Mouse (Mus musculus) forebrain, embryonic 14.5 days (tissue): ENCODE measurements at regions not wholly inside any gene's neighbourhood (a gene's known extent, or its start where the extent isn't known, plus 50 kb on each side); places are given as distances from the start of the nearest gene placed in this dataset.
A peak's percentile ranks its signal among the peaks of the same experiment; 100 is the strongest.

Experiments
- ATAC-seq: fragments of 200-750 bp; cut with Nextera tagmentation; 2 replicates; pipeline ENCODE4 v1.8.0; 2017; ENCODE audit warnings: mild to moderate bottlenecking, moderate library complexity
- DNase-seq: peaks from one replicate; pipeline ENCODE4 v3.0.0-alpha.2; 2015; ENCODE audit warnings: low spot score
- H3K27ac ChIP-seq: fragments of 300-500 bp; sonication (generic); 2 replicates; pipeline ENCODE4 v1.5.1; 2014; ENCODE audit warnings: low read depth, mild to moderate bottlenecking, control low read depth, low read length, moderate library complexity
- H3K27me3 ChIP-seq: fragments of 300-500 bp; sonication (generic); replicated peaks from 2 replicates; pipeline ENCODE4 v1.6.1; 2014; ENCODE audit warnings: low read length, control low read depth, mixed read lengths; ENCODE audit not compliant: control insufficient read depth, insufficient read depth
- H3K36me3 ChIP-seq: fragments of 300-500 bp; sonication (generic); 2 replicates; pipeline ENCODE4 v1.6.1; 2014; ENCODE audit warnings: low read length, control low read depth; ENCODE audit not compliant: control insufficient read depth, insufficient read depth
- H3K4me1 ChIP-seq: fragments of 300-500 bp; sonication (generic); 2 replicates; pipeline ENCODE4 v1.6.1; 2014; ENCODE audit warnings: antibody characterized with exemption, low read length, control low read depth; ENCODE audit not compliant: control insufficient read depth, insufficient read depth
- H3K4me2 ChIP-seq: fragments of 300-500 bp; sonication (generic); 2 replicates; pipeline ENCODE4 v1.6.1; 2014; ENCODE audit warnings: mild to moderate bottlenecking, control low read depth, low read length
- H3K4me3 ChIP-seq: fragments of 300-500 bp; sonication (generic); 2 replicates; pipeline ENCODE4 v1.5.1; 2014; ENCODE audit warnings: low read depth, low read length, control low read depth
- H3K9ac ChIP-seq: fragments of 300-500 bp; sonication (generic); 2 replicates; pipeline ENCODE4 v1.6.1; 2014; ENCODE audit warnings: mild to moderate bottlenecking, low read length, control low read depth, moderate library complexity
- H3K9me3 ChIP-seq: fragments of 300-500 bp; sonication (generic); replicated peaks from 2 replicates; pipeline ENCODE4 v1.6.1; 2016; ENCODE audit warnings: low read length, control low read depth, mixed read lengths; ENCODE audit not compliant: control insufficient read depth
- WGBS: fragments of 180-500 bp; shearing (Covaris S2); extraction: QIAGEN DNeasy Blood & Tissue Kit; methylation state at CpG from one replicate; pipeline ENCODE4 v1.1.7; 2014; 5-methylcytosine and 5-hydroxymethylcytosine counted together

DNA sequence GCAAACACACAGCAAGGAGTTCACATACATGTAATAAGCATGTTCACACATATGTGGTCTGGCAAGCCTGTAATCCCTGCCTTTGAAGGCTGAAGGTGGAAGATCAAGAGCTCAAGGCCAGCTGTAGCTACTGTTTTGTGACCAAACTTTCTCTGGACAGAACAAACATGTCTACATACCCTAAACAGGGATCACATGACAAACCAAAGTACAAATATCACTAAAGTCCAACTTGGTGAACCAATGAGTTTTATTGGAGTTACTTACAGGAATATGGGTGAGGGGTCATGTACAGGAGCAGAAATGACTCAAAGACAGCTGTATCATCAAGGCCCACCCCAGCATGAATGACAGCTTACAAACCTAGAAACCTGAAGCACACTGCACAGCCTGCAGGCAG lies 56.6 kb upstream of the Glrp1 start:
- no peak overlapping the region for H3K4me3 ChIP-seq
- no peak for DNase-seq
- H3K4me1 ChIP-seq, result peaks cover 7% of the 10 kb centered on the region

DNA sequence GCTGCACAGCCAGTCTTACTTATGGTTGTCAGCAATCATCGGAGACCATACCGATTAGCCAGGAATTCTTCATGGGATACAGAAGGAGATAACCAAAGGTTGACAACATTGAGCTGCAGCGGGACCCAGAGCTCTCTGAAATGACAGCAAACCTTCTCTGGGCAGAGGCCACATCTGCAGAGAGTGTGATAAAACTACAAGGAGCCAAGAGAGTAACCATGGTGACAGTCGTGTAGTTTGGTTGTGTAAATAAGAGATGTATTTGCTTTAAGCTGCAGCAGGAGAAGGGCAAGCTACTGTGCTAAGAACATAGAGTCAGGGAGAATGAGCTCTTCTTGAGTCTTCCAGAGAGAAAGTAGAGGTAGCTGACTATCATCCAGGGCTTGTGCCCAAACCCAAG lies 55.0 kb upstream of the Glrp1 start:
- WGBS, result 89% methylated on average over 4 of the region's 4 CpGs

More for the DNA sequence above, 56.6 kb upstream of the Glrp1 start:
- Histone ChIP-seq H3K9me3 (no peaks in the 10 kb centered on the region), H3K27me3 (no peaks in the 10 kb centered on the region), H3K27ac (no peak overlapping the region), H3K4me2 (no peak overlapping the region), H3K9ac (no peak overlapping the region), H3K36me3 (no peaks in the 10 kb centered on the region)
- ATAC-seq, result no peak

DNA sequence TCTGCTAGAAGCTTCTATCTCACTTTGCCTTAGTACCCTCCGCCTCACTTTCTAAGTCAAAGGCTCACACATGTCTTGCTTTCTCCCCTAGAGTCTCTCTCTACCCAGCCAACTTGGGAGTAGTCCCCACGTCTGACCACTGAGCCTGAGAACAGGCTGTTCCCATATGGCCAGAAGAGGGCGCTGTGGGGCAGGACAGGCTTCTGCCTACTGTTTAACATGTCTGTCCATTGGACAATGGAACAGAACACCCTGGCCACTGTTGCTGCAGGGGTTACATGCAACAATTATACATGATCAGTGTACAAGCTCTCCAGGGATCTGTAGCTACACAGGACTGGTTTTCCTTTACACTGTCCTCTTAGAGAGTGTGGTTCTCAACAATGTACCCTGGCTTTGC lies 52.5 kb upstream of the Glrp1 start:
- Histone ChIP-seq H3K4me2 (no peak overlapping the region), H3K9ac (no peak overlapping the region), H3K4me3 (no peak overlapping the region), H3K27me3 (no peaks in the 10 kb centered on the region), H3K4me1 (peaks cover 2% of the 10 kb centered on the region; the same call in 1 of the 2 replicates), H3K27ac (no peak overlapping the region), H3K9me3 (no peaks in the 10 kb centered on the region), H3K36me3 (no peaks in the 10 kb centered on the region)
- peak; percentile 80 for ATAC-seq
- 22% methylated on average over 3 of the region's 3 CpGs for WGBS
- peak; percentile 81 for DNase-seq

More for the DNA sequence above, 55.0 kb upstream of the Glrp1 start:
- Histone ChIP-seq H3K9ac (no peak overlapping the region), H3K27me3 (no peaks in the 10 kb centered on the region), H3K4me3 (no peak overlapping the region), H3K9me3 (no peaks in the 10 kb centered on the region), H3K36me3 (no peaks in the 10 kb centered on the region), H3K27ac (no peak overlapping the region), H3K4me2 (no peak overlapping the region), H3K4me1 (peaks cover 9% of the 10 kb centered on the region)
- DNase-seq (no peak), ATAC-seq (no peak)

DNA sequence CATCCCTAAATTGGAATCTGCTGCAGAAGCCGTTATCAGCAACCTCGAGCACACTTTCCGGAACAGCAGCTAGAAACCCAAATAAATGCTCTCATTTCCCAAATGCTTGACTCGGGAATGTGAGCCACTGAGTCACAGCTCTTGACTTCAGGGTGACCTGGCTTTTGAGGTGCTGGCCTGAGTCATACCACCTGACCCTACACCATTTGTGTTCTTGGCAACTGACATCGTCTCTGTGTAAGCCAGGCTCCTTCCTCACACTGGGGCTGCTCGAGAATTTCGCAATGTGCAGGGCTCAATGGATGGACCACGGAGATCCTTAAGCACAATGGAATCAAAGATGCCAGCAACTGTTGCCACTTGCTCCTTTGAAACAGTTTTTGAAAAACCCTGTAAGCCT lies 50.9 kb upstream of the Glrp1 start:
- Histone ChIP-seq H3K9me3 (no peaks in the 10 kb centered on the region), H3K27me3 (no peaks in the 10 kb centered on the region), H3K4me1 (peaks cover 2% of the 10 kb centered on the region; the same call in 1 of the 2 replicates), H3K9ac (no peak overlapping the region), H3K4me3 (no peak overlapping the region), H3K4me2 (no peak overlapping the region), H3K27ac (no peak overlapping the region), H3K36me3 (no peaks in the 10 kb centered on the region)
- 67% methylated on average over 8 of the region's 8 CpGs for WGBS
- ATAC-seq (no peak), DNase-seq (no peak)
